Mouse (Mus musculus): ENCODE data around the gene Dscam.
A peak's percentile ranks its signal among the peaks of the same experiment; 100 is the strongest.

Gene Dscam

DNA sequence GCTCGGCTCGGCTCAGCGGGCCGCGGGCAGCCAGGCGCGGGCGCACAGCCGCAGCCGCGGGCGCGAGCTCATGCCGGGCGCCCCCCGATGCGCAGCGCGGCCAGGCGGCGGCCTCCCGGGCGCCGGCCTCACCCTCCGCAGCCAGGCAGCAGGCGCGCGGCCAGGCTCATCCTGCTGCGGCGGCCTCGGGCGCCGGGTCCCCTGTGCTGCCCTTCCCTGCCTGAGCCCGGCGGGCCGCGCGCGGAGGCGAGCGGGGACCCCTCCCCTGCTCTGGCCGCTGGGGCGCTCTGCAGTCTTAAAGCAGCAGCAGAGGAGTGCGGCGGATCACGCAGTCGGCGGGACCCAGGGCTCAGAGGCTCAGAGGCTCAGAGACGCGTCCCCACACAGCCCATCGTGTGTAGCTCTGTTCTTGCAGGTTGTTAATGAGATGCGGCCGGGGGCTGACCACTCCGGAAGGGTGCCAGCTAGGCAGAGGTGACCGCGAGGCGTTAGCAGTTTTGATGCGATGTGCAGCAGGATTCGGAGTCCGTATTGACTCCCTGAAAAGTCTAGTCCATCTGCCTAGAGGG lies at the start of gene Dscam:
Dscam (minus strand) TSS at position 240 of the 569 bp plus-strand sequence.
- no peak for DNase-seq

DNA sequence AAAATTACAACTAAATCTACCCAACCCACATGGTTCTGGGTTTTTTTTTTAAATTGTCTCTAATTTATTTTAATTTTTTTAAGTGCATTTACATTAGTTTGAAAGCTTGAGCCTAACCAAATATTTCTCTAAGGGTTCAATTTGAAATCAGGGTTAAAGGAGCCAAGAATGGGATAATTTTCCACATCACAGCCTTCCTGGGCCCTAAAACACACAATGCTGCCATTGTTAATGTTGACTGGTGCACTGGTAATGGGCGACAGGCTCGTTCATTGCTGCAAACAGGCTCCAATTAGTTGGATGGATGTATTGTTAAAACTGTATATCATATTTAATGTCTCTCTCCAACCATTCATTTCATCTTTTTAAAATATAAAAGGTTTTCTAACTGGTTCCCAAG lies 48.8 kb upstream of the Dscam start:
- DNase-seq = no peak

DNA sequence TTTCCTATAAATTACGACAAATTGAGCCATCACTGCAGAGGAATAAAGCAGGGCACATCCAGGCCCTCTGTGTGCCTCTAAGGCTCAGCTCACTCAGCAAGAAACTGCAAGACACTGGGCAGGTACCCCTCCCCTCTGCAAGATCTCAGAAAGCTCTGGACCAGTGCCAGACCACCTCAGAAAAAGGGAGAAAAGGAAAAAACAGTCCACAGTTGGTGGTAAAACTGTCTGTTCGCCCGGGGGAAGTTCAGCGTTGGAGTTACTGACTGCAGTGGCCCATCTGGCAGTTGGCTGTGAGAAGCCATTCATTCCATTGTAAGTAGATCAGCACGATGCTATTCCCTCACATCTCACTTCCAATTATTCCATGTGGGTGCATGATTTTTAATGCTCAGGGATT lies 39.4 kb upstream of the Dscam start:
- DNase-seq = no peak

DNA sequence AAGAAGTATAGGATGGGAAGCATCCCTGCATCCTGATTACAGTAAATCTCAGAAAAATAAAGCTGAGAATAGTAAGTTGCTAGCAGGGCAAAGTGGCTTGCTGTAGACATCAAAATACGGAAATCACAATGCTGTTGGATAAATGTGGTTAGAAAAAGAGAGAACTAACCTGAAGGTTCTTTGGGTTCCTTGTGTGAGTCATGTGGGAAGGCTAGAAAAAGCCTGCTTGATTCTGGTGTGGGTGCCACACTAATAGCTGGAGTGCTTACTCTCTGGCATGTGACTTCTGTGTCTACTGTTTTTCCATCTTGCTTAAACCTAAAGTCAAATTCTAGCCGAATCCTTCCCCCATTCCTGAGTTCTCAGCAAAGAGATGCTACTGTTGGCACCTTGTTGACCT lies 37.7 kb upstream of the Dscam start:
- no peak for DNase-seq

DNA sequence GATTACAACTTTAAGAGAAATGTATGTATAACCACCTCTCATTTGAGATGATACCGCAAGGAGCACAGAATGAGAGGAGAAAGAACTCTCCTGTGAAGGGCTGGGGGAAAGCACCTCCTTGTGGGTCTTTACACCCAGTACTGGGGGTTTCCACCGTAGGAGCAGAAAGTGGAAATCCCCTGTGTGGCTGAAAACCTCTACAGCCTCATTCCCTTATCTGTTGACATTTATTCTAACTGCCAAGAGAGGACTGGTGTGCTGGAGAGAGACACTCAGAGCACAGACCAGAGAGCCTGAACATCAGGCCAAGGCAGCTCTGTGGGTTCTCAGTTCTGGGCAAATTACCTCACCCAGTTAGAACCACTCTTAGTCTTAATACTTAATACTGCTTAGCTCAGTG lies 33.5 kb upstream of the Dscam start:
- no peak for DNase-seq

DNA sequence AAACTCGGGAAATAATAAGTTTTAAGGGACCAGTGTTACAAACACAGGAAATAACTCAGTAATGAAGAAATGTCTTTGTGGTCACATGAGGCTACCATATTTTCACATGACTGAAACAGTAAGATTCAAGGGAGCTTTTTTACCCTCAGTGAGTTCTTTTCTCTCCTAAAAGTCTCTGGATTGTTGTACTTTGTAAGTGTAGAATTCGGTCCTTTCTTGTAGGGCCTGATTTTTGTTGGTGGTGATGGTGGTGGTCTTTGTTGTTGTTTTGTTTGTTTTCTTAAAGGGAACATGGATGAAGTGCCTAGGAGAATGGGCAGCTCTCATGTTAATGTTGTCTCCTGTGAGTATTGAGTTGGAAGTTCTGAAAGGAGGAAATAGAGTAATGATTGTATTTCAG lies 33.0 kb upstream of the Dscam start:
- DNase-seq = no peak

DNA sequence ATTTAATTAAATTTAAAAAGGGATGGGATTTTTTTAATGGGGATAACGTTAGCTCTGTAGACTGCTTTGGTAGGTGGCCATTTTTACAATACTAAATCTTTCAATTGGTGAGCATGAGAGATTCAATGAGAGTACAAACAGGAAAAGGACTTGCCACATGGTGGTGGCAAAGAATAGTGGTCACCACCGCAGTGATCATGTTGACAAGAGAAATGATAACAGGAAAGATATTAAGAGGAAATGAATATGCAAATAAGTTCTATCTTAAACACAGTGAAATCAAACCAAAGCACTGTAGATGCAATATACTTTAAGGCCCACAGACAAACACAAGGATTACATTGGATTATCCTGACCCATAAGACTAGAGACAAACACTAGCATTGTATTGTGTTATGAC lies 24.1 kb upstream of the Dscam start:
- no peak for DNase-seq

DNA sequence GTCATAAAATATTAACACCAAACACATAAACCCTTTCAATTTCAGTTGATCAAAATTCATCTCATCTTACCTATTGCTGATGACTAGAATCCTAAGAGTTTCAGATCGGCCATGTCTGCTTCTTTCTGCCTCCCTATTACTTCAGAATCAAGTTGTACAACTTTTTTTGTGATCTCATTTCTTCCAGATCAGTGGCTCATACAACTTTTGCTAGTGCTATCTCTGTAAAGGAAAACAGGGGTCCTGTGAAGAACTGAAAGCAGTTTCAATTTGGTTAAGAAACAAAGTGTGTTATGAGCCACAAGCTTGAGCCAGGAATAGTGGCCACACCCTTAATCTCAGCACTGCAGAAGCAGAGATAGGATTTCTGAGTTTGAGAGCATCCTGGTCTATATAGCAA lies 23.6 kb upstream of the Dscam start:
- DNase-seq = no peak

DNA sequence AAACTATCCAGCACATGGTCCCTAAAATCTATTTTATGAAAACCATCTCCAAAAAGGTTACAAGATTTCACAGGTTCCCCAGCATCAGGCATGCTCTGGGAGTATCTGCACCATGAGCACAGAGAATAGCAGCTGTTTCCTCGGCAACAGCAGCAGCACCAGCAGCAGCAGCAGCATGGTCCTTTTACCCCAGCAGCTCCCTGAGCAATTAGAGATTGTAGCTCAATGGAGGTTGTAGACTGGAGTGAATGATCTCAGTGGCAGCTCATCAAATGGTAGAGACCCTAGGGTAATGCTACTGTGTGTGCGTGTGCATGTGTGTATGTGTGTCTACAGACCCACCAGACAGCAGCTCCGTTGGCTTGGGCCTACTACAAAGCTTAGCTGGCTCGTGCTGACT lies 21.7 kb upstream of the Dscam start:
- DNase-seq = no peak

DNA sequence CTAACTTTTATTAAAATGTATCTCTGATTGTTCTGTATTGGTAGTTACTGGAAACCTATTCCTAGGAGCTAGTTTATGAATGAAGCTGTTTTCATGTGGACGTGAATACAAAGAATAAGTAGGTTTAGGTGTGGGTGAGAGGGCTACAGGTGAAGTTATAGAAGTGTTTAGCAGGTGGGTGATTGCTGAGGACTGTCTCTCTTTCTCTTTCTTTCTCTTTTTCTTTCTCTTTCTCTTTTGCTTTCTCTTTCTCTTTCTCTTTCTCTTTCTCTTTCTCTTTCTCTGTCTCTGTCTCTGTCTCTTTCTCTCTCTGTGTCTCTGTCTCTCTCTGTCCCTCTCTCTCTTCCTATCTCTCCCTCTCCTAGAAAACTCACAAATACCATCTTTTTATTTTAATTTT lies 20.1 kb upstream of the Dscam start:
- DNase-seq = no peak

DNA sequence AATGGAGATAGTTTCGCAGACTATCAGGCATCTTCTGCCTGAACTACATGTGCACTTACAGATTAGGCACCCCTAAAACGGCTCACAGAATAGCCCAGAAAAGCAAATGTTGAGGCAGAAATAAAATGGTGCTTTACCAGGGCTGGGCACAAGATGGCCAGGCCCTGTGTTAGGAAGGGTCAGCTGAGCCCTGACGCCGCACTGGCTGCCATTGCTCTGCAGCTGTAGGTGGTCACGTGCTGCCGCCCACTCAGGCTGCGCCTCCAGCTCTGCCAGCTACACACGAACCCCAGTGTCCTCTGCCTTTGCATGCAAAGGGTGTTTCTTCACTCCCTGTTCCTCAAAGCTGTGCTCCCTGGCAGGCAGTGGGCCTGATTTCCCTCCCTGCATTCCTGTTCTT lies 948 bp upstream of the Dscam start:
- no peak for DNase-seq

DNA sequence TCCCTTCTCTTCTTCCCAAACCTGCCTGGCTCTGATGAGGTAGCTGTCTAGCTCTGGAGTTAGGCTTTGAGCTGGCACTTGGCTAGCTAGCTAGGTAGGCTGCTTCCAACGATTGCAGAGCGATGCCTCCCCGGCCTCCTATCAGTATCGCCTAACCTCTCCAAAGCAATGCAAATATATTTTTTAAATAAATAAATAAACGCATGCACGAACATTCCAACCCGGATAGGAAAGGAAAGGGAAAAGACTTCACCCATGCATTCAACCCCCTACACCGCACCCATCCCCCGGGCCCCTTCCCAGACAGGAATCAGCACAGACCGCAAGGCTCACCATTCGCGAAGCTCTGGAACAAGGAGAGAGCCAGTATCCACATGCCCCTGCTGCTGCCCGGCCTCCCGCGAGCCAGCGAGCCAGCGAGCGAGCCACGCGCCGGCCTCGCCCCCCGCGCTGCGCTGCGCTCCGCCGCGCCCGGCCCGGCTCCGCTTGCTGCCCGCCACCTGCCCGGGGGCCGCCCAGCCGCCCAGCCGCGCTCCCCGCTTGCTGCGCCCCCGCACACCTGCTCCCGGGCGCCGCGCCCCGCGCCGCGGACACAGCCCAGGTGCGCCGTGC lies 545 bp downstream of the Dscam start:
- DNase-seq = no peak

DNA sequence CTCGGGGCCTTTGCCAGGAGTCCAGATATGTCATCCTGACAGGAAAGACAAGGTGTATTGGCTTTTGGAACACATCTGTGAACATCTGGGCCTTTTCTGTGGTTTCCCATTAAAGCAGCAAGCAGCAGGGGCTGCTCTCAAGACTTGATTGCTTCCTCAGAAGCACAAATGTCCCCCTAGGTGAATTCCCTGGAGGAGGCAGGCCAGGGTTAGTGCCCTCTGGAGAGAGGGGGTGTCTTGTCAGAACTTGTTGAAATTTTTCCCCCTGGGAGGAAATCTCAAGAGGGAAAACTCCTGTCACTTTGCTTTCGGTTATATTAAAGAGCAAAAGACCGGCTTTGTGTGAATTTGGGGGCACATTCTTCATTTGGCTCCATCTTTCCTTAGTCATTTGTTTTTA lies 1.9 kb downstream of the Dscam start:
- DNase-seq = no peak

DNA sequence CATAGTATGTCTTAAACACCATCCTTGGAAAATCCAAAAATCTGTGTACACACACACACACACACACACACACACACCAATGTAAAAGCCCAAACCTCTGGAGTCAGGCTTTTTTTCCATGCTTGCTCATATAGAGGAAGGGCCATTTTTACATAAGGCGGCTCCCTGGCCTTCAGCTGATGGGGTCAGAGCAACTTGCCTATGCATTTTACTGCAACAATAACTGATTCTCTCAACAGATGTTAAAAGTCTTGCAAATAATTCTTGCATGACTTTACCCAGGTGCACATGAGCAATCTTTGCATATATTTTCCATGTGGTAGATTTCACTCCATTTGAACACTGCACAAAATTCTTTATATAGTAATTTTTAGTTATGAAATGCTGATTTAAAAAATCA lies 2.5 kb downstream of the Dscam start:
- no peak for DNase-seq

DNA sequence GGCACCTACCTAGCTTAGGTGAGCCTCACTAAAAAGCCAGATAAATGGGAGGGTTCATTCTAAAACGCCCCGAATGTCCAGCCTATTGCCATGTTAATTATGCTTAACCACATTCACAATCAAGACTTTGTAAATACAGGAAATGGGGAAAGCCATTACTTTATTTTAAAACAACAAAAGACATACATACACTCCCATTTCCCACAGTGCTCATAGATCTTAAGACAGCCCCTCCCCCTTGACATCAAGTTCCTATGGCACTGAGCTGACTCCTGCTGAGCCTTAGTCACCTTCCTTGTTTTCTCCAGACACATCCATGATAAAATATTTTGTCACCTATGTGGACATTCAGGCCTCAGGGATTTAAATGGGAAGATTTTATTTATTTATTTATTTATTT lies 4.4 kb downstream of the Dscam start:
- no peak for DNase-seq

DNA sequence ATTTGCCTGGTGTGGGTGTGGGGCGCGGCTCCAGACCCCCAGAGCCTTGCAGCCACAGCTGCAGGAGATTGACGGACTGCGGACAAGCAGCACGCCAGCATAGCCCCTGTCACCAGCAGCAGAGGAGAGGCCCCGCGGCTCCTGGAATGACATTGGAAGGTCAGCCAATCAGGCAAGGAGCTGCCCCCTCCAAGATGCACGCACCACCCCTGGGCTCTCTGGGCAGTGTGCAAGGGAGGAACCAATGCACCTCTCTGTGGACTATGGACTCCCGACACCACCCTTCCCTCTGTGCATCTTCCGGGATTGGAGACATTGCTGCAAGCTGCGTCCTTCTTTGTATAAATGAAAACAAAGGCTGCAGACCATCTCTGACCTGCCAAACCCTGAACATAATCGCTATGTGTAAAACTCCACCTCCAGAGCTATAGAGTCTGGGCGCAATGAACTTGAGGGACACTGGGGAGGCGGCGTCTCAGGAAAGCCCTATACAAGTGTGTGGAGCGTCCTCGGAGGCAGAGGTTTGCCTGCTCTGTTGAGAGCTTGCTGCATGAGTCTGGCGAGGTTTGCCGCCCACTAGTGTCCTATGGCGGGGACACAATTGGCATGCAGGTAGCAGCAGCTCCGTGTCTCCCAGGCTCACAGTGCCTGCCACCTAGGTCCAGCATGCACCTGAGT lies 5.0 kb downstream of the Dscam start:
- peak; percentile 29 for DNase-seq

DNA sequence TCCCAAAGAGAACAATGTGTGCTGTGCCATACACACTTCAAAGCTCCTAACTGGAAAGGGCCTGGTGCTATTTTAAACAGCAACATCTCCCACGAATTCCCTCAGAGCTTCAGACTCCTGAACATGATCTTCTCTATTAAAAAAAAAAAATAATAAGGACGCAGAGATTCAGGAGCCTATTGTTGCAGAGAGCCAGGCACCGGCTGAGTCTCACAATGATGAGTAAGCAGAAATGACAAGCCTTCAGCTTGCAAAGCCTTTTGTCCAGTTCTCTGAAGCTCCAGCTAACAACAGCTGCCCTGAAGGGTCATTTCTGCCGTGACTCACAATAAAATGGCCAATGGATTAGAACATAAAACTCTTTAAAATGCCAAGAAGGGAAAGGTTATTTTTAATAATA lies 12.3 kb downstream of the Dscam start:
- no peak for DNase-seq

DNA sequence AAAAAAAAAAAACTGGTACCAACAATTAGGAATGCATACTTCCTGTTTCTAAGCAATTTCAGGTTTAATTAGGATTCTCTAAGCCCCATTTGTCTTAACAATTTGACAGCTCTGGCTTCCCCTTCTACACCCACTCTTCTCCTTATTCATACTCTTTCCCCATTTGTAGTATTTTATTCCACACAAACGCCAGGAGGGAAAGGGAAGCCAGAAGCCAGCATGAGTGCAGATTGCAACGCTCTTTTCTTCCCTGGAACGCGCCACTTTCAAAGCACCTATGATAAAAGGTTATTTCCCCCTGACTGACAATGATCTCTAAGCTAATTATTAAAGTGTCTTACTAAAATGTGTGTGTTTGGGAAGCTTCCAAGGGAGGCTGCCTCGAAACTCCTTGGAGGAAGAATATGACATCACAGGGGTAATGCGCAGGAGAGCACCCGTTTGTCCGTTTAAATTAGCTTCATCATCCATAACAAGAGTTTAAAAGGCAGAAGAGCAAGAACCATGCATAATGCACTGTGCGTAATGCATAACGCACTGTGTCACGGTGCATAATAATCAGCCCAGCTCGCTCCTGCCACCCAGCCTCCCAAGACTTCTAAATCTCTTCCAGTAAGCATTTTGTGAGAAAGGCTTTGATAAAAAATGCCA lies 25.9 kb downstream of the Dscam start:
- DNase-seq = no peak

DNA sequence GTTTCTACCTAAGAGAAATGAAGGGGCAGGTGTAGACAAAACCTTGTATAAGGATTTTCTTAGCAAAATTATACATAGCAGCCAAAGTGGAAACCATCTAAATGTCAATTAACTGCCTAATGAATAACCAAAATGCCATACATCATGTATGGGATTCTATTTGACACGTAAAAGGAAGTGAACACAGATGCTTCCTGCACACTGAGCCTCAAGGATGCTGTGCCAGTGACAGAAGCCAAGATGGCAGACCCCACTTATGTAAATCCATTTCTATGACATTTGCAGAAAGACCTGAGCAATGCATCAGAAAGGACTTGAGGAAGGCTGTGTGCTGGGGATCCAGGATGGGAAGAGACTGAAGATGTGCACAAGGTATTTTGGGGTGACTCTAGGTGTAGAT lies 28.6 kb downstream of the Dscam start:
- no peak for DNase-seq

DNA sequence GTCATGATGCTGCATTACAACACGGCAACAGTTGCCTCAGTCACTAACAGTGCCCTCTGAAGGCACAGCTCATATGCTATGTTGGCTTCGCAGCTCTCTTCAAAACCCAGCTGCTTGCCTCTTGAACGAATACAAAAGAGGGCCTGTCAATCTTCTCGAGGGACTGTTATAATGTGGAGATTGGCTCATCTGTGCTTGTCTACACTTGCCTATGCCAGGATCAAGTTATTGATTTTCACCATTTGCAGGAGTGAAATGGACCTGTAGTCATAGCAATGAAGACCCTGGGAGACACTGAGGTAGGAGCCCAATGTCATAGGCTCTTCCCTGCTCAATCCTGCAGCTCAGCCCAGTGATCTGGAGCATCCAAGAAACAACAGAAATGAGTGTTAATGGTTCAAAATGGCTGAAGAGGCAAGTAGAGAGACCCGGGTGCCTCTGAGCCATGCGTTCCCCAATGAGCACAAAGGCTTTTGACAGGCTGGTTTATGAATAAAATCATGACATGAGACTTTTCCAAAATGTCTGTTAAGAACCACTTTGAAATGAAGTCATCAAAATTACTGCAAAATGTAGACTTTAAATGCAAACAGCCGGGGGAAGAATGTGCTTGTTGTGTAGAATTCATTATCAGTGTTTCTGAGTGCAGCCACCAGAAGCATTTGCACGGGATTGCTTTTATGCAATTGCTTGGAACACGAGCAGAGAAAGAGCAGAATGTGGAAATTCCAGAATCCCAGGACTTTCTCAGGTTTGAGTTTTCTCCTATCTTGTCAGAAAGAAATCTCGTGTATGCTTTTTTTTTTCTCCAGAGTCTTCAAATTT lies 35.3 kb downstream of the Dscam start:
- no peak for DNase-seq

DNA sequence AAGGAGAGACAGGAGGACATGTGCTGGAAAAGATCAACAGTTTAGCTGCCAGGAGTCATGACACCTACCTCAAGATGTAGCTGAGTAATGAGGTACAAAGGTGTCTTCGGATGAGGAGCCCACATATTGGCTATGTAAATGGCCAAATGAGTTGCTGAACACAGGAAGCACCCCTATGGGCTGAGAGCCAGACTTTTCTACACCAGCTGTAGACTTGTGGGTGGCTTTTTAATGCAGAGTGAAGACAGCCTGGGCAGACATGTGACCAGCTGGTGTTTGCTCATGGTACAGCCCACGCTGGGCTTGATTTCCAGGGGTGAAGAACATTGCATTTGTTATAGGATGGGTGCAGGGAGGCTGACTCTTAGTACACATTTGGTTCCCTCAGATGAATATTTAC lies 43.3 kb downstream of the Dscam start:
- DNase-seq = no peak

DNA sequence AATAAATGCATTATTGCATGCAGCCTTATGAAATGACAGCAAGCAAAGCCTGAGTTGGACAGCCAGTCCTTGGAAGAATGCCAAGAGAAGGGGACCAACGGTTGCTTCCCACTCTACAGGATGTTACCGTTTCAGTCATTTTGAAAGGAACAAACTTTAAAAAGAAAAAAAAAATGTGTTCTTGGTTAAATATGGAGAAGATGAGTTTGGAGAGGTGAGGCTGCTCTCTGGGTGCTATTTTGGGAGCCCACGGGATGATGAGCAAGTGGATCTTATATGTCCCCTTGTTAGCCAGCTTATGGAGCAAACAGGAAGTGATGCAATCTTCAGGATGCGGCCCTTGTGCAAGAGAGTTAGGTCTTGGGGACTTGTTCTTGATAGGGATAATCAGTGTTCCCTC lies 60.5 kb downstream of the Dscam start:
- DNase-seq = no peak

DNA sequence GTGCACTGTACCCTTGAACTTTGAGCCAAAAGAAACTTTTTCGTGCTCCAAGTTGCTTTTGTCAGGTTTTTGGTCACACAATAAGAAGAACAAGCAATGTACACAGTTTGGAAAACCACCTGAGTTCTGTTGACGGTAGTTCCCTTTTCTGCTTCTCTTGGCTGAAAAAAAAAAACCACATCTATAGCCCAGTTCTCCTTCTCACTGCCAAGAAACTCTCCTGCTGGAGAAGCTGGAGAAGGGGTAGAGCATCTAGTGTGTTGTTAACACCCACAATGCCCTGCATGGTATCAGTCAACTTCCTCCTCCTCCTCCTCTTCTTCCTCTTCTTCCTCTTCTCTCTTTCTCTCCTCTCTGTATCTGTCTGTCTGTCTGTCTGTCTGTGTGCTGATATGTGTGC lies 65.3 kb downstream of the Dscam start:
- DNase-seq = no peak

DNA sequence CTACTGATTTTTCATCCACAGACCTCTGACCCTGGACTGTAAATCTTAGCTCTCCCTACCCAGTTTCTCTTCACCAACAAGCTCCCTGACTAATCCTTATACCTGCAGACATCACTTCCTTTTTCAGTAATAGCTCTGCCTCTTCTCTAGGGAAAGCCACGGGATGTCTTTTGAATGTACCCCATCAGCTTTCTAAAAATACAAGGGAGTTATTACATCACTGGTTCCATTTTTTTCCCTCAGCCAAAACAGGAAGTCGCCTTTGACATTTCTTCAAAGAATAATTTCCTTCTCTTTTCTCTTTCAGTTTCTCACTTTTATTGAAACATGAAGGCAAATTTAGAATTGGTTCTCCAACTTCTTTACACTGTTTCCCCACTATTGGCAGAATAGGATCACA lies 67.5 kb downstream of the Dscam start:
- no peak for DNase-seq
